Mouse (Mus musculus) liver, embryonic 11.5 days (tissue): ENCODE data around the gene Mrtfb. TPM values are rescaled to one million over a fixed set of nuclear protein-coding genes. Genes with fewer than 3 reads are reported as not detected.

Experiments used
- ATAC-seq: fragments of 200-750 bp; cut with Nextera tagmentation; replicated peaks from 2 replicates; pipeline ENCODE4 v1.8.0; 2017; ENCODE audit warnings: moderate number of reproducible peaks, mild to moderate bottlenecking, moderate TSS enrichment, moderate library complexity; ENCODE audit not compliant: low FRiP score
- DNase-seq: peaks from one replicate; pipeline ENCODE4 v3.0.0-alpha.2; 2017; ENCODE audit warnings: low spot score
- H3K27ac ChIP-seq: fragments of 300-500 bp; sonication (generic); 2 replicates; pipeline ENCODE4 v1.5.1; 2014; ENCODE audit warnings: mild to moderate bottlenecking, low read depth, low read length, control low read depth
- H3K27me3 ChIP-seq: fragments of 300-500 bp; sonication (generic); replicated peaks from 2 replicates; pipeline ENCODE4 v1.6.1; 2014; ENCODE audit warnings: low read length, mixed read lengths; ENCODE audit not compliant: control insufficient read depth, insufficient read depth
- H3K36me3 ChIP-seq: fragments of 300-500 bp; sonication (generic); 2 replicates; pipeline ENCODE4 v1.6.1; 2014; ENCODE audit warnings: mild to moderate bottlenecking, low read length, moderate library complexity, mixed read lengths; ENCODE audit not compliant: control insufficient read depth, insufficient read depth
- H3K4me1 ChIP-seq: fragments of 300-500 bp; sonication (generic); replicated peaks from 2 replicates; pipeline ENCODE4 v1.6.1; 2014; ENCODE audit warnings: low read length, mixed read lengths; ENCODE audit not compliant: control insufficient read depth, insufficient read depth
- H3K4me2 ChIP-seq: fragments of 300-500 bp; sonication (generic); 2 replicates; pipeline ENCODE4 v1.6.1; 2014; ENCODE audit warnings: mild to moderate bottlenecking, control low read depth, moderate library complexity
- H3K4me3 ChIP-seq: fragments of 300-500 bp; sonication (generic); 2 replicates; pipeline ENCODE4 v1.5.1; 2014; ENCODE audit warnings: low read depth, low read length, control low read depth
- H3K9ac ChIP-seq: fragments of 300-500 bp; sonication (generic); 2 replicates; pipeline ENCODE4 v1.6.1; 2014; ENCODE audit warnings: low read depth, low read length, control low read depth
- H3K9me3 ChIP-seq: fragments of 300-500 bp; sonication (generic); 2 replicates; pipeline ENCODE4 v1.6.1; 2016; ENCODE audit warnings: low read length, inconsistent platforms, mixed read lengths; ENCODE audit not compliant: control insufficient read depth
- WGBS: fragments of 180-500 bp; shearing (Covaris S2); extraction: QIAGEN DNeasy Blood & Tissue Kit; methylation state at CpG from one replicate; pipeline ENCODE4 v1.1.7; 2014; 5-methylcytosine and 5-hydroxymethylcytosine counted together
- polyA plus RNA-seq: library from polyadenylated mRNA; unstranded; fragments of >200 nt; fragmentation: Nextera tagmentation; extraction: Ambion mirVana; gene quantifications from 2 replicates; pipeline ENCODE4 v1.2.1, GENCODE M21; 2014

The Mrtfb gene
- polyA plus RNA-seq, 1 experiment from 2014 or later: 14.8 TPM

DNA sequence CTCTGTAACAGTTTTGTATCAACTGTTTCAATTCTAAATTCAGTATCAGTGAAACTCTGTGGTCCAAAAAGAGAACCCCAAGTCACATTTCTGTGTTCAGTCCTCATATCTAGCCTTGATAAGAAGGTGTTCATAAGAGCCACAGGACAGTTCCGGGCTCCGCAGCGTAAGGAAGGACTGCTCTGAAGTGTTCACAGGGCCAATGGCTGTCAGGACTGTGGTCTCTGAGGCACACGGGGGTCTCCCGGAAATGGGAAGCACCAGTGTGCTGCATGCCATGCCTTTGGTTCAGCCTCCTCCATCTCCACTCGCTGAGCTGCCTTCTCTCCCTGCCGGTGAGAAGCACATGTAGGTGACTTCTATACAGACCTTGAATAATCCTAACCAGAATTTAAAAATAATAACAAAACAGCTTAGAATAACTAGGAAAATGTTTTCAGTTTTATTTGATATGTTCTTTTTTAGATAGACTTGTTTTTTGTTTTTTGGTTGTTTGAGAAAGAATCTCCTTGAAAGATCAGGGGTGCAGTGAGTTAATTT is 120.7 kb downstream of the Mrtfb start:
- DNase-seq (no peak), ATAC-seq (no peak)
- no peak overlapping the region for H3K27ac ChIP-seq
- H3K4me2 ChIP-seq: no peak overlapping the region
- no peaks in the 10 kb centered on the region for H3K27me3 ChIP-seq
- WGBS: 66% methylated on average over 7 of the region's 7 CpGs
- H3K9me3 ChIP-seq: no peaks in the 10 kb centered on the region
- H3K4me1 ChIP-seq: peaks cover 1% of the 10 kb centered on the region; the same call in 1 of the 2 replicates
- no peaks in the 10 kb centered on the region for H3K36me3 ChIP-seq
- no peak overlapping the region for H3K9ac ChIP-seq
- no peak overlapping the region for H3K4me3 ChIP-seq

- ATAC-seq (no peak), DNase-seq (no peak)
- H3K27me3 ChIP-seq: no peaks in the 10 kb centered on the region
- H3K9ac ChIP-seq: no peak overlapping the region
- H3K27ac ChIP-seq: no peak overlapping the region
- WGBS: 82% methylated on average over 5 of the region's 5 CpGs
- H3K9me3 ChIP-seq: no peaks in the 10 kb centered on the region
- no peak overlapping the region for H3K4me3 ChIP-seq
- H3K36me3 ChIP-seq: no peaks in the 10 kb centered on the region
- no peak overlapping the region for H3K4me2 ChIP-seq
- H3K4me1 ChIP-seq: no peaks in the 10 kb centered on the region
Measured at GRCm38 (mm10) chr16:13378157-13378556, 121.9 kb downstream of the Mrtfb start.

GRCm38 (mm10) chr16:13379865-13380264 is 123.6 kb downstream of the Mrtfb start:
- ATAC-seq (no peak), DNase-seq (no peak)
- no peaks in the 10 kb centered on the region for H3K27me3 ChIP-seq
- H3K9me3 ChIP-seq: no peaks in the 10 kb centered on the region
- 58% methylated on average over 2 of the region's 2 CpGs for WGBS
- H3K4me3 ChIP-seq: no peak overlapping the region
- no peaks in the 10 kb centered on the region for H3K4me1 ChIP-seq
- no peak overlapping the region for H3K4me2 ChIP-seq
- H3K9ac ChIP-seq: no peak overlapping the region
- no peaks in the 10 kb centered on the region for H3K36me3 ChIP-seq
- H3K27ac ChIP-seq: no peak overlapping the region

GRCm38 (mm10) chr16:13381771-13382170 is 125.5 kb downstream of the Mrtfb start:
- Histone ChIP-seq H3K9me3 (no peaks in the 10 kb centered on the region), H3K4me1 (no peaks in the 10 kb centered on the region), H3K4me2 (no peak overlapping the region), H3K9ac (no peak overlapping the region), H3K27me3 (no peaks in the 10 kb centered on the region), H3K27ac (no peak overlapping the region), H3K4me3 (no peak overlapping the region), H3K36me3 (no peaks in the 10 kb centered on the region)
- DNase-seq: no peak
- 87% methylated on average over 2 of the region's 2 CpGs for WGBS
- ATAC-seq: no peak

GRCm38 (mm10) chr16:13387306-13387705 is 131.0 kb downstream of the Mrtfb start:
- no peaks in the 10 kb centered on the region for H3K36me3 ChIP-seq
- no peak for DNase-seq

GRCm38 (mm10) chr16:13400375-13400774 is 144.1 kb downstream of the Mrtfb start:
- WGBS: 74% methylated on average over 2 of the region's 2 CpGs
- no peak overlapping the region for H3K4me3 ChIP-seq
- no peaks in the 10 kb centered on the region for H3K4me1 ChIP-seq
- H3K27me3 ChIP-seq: no peaks in the 10 kb centered on the region
- no peak for DNase-seq
- H3K9me3 ChIP-seq: no peaks in the 10 kb centered on the region
- H3K27ac ChIP-seq: no peak overlapping the region
- peaks cover 17% of the 10 kb centered on the region for H3K36me3 ChIP-seq
- H3K4me2 ChIP-seq: no peak overlapping the region
- no peak overlapping the region for H3K9ac ChIP-seq
- no peak for ATAC-seq

More at GRCm38 (mm10) chr16:13387306-13387705, 131.0 kb downstream of the Mrtfb start:
- Histone ChIP-seq H3K4me1 (no peaks in the 10 kb centered on the region), H3K27me3 (no peaks in the 10 kb centered on the region), H3K4me2 (no peak overlapping the region), H3K27ac (no peak overlapping the region), H3K9me3 (no peaks in the 10 kb centered on the region), H3K4me3 (no peak overlapping the region), H3K9ac (no peak overlapping the region)
- WGBS: 95% methylated on average over 4 of the region's 4 CpGs
- no peak for ATAC-seq

DNA sequence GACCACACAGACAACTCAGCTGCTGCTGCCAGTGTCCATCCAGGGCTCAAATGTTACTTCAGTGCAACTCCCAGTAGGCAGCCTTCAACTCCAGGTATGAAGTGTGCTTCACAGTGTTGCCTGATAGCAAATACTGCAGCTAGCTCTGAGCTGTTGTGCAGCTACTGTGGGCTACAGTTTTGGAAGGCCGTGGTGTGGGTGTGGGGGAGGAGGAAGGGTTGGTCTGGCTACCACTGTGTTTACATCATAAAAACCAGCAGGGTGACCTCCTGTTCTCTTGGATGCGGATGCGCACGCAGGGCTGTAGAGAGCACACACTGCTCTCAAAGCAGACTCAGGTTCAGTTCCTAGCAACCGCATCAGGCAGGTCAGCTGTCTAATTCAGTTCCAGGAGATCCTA is 145.3 kb downstream of the Mrtfb start:
- Histone ChIP-seq H3K9me3 (no peaks in the 10 kb centered on the region), H3K4me1 (no peaks in the 10 kb centered on the region), H3K36me3 (peaks cover 19% of the 10 kb centered on the region), H3K27ac (no peak overlapping the region), H3K9ac (no peak overlapping the region), H3K4me3 (no peak overlapping the region), H3K27me3 (no peaks in the 10 kb centered on the region), H3K4me2 (no peak overlapping the region)
- ATAC-seq: no peak
- WGBS: 77% methylated on average over 5 of the region's 5 CpGs
- DNase-seq: no peak

GRCm38 (mm10) chr16:13404656-13405055 is 148.4 kb downstream of the Mrtfb start:
- DNase-seq (no peak), ATAC-seq (no peak)
- Histone ChIP-seq H3K9me3 (no peaks in the 10 kb centered on the region), H3K27me3 (no peaks in the 10 kb centered on the region), H3K4me2 (no peak overlapping the region), H3K36me3 (peaks cover 18% of the 10 kb centered on the region), H3K9ac (no peak overlapping the region), H3K4me1 (no peaks in the 10 kb centered on the region), H3K27ac (no peak overlapping the region), H3K4me3 (no peak overlapping the region)
- 82% methylated on average over 6 of the region's 6 CpGs for WGBS

GRCm38 (mm10) chr16:13405403-13405802 is 149.1 kb downstream of the Mrtfb start:
- peaks cover 21% of the 10 kb centered on the region for H3K36me3 ChIP-seq
- WGBS: 91% methylated on average over 2 of the region's 2 CpGs

More at GRCm38 (mm10) chr16:13405403-13405802, 149.1 kb downstream of the Mrtfb start:
- DNase-seq (no peak), ATAC-seq (no peak)
- H3K27ac ChIP-seq: no peak overlapping the region
- no peaks in the 10 kb centered on the region for H3K27me3 ChIP-seq
- no peak overlapping the region for H3K4me3 ChIP-seq
- H3K9ac ChIP-seq: no peak overlapping the region
- H3K4me1 ChIP-seq: no peaks in the 10 kb centered on the region
- H3K9me3 ChIP-seq: no peaks in the 10 kb centered on the region
- no peak overlapping the region for H3K4me2 ChIP-seq
